ENCODE assay signal across 8 mouse cellular contexts in genomic region chr5:64298331-64299036, GRCm38 (mm10).
A peak's percentile ranks its signal among the peaks of the same experiment; 100 is the strongest.
DNase-seq lines count a peak whose midpoint lies in the region; ATAC-seq lines count a peak whose summit lies in the region.

No protein-coding gene starts in this region.

- peak; percentile 91 for ATAC-seq in granulocyte monocyte progenitor cell, adult 5-6 weeks (replicated peaks; ENCODE audit: poor library complexity, severe bottlenecking)
- no peak for ATAC-seq in erythroblast, adult 5-6 weeks (replicated peaks; ENCODE audit: low FRiP score, poor library complexity, severe bottlenecking)

- peak; percentile 97 for DNase-seq in 3T3-L1 (ENCODE audit: low read depth, low spot score)
- peak; percentile 25 for DNase-seq in adrenal gland, postnatal 25 days
- DNase-seq in kidney, adult 8-10 months: peak; percentile 62 to 71
- DNase-seq in lung, postnatal 25 days (ENCODE audit: low spot score): peak; percentile 88
- DNase-seq in right cerebral cortex, postnatal 36 days (ENCODE audit: low spot score in 2 of 2): no peak
- DNase-seq in spleen, adult 12 weeks (ENCODE audit: low spot score): no peak

Comparison
In these comparisons a context has a peak if more than half of its experiments do, and no peak if none do; other contexts are left out.
1. DNase-seq: peak in 3T3-L1 (single experiment), adrenal gland, postnatal 25 days (single experiment), kidney, adult 8-10 months (2 of 2) and lung, postnatal 25 days (single experiment); none in right cerebral cortex, postnatal 36 days (0 of 2) and spleen, adult 12 weeks (single experiment).